Mouse (Mus musculus): ENCODE results near the gene Rap2c. TPM values are rescaled to one million over a fixed set of nuclear protein-coding genes. Genes with fewer than 3 reads are reported as not detected.

The Rap2c gene
- total RNA-seq (2021) (10 to 100 TPM; 19.4 to 22.2 TPM), polyA plus RNA-seq (2012; rRNA removed) (4.6 and 10.1 TPM in 2 replicates)
- long read RNA-seq, partial matches to known transcripts = 0 of 12 reads
- long read RNA-seq, other reads (novel, unspliced or antisense) = 10 of 12 reads

GRCm38 (mm10) chrX:51017851-51018785 is at the start of gene Rap2c:
Gene Rap2c, minus strand, starts transcription at chrX:51018018.
- WGBS = 12% methylated on average over 34 of the region's 92 CpGs
- DNase-seq = peak; percentile 63 to 75
- Histone ChIP-seq H3K27ac (peak within 1 kb of the TSS; percentile 95), H3K9ac (ENCODE audit: low read depth, low read length) (peak within 1 kb of the TSS; percentile 97), H3K27me3 (ENCODE audit: control insufficient read depth, insufficient read depth, low read length) (no peaks in the 10 kb centered on the region), H3K4me3 (peak within 1 kb of the TSS; percentile 66), H3K36me3 (ENCODE audit: control insufficient read depth, insufficient read depth, low read length) (peaks cover 2% of the 10 kb centered on the region), H3K79me2 (replicated peaks; ENCODE audit: control insufficient read depth, insufficient read depth, low read length) (no peaks in the 10 kb centered on the region), H3K4me1 (ENCODE audit: control insufficient read depth, insufficient read depth, low read length) (peaks cover 3% of the 10 kb centered on the region; the same call in 1 of the 2 replicates)
- TF ChIP-seq CTCF (IDR thresholded peaks at IDR 0.05) (no peak), EP300 (IDR thresholded peaks at IDR 0.05; ENCODE audit: insufficient read depth, low read depth, low read length) (no peak), POLR2A (IDR thresholded peaks at IDR 0.05; ENCODE audit: insufficient read depth, low read depth, low read length) (no peak)
- intact Hi-C loops (cut with DNase I) = loop anchor here (2.0 to 10.0 kb wide), 2 partner anchors 343 to 383 kb away; no protein-coding TSS in a partner anchor

DNA sequence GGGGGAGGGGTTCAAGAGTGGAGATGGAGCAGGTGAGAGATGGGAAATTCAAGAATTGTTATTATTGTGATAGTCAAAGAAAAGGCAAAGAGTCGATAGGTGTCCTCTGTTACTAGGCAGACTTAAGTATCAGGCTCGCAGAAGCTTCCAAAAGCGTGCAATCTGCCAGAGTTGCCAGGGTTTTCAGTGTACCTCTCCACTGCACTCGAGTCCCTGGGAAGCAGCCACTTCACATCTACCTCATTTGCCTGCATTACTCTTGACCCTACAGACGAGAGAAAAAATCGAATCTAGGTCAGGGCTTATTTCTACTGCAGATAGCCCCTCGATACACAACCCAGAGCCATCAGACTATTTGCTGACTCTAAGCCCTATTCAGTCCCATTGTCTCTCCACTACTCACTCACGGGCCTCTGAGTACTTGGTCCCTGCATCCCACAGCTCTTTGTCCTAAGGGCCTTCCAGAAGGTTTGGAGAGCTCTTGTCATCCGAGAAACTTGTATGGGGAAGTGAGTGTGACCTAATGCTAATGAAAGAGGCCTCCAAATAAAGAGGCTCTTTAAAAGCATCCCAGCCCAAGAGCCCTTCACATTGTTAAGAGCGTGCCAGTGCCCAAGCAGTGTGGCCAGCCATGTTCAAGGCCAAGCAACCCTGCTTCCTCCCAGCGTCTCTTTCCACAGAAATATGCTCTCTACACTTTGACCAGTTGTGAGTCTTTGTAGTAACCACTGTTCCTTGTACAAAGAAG is 48.9 kb upstream of the Rap2c start:
- H3K4me3 ChIP-seq = no peak overlapping the region
- 71% methylated on average over 11 of the region's 11 CpGs for WGBS
- no peak overlapping the region for H3K9ac ChIP-seq (ENCODE audit: low read depth, low read length)
- H3K4me1 ChIP-seq (ENCODE audit: control insufficient read depth, insufficient read depth, low read length) = no peaks in the 10 kb centered on the region
- no peak for DNase-seq
- H3K27me3 ChIP-seq (ENCODE audit: control insufficient read depth, insufficient read depth, low read length) = no peaks in the 10 kb centered on the region
- intact Hi-C loops (cut with DNase I) = loop anchor here (2.0 to 10.0 kb wide), 2 partner anchors 308 to 392 kb away; no protein-coding TSS in a partner anchor
- no peak for TF ChIP-seq CTCF (IDR thresholded peaks at IDR 0.05)
- TF ChIP-seq EP300 (IDR thresholded peaks at IDR 0.05; ENCODE audit: insufficient read depth, low read depth, low read length) = no peak
- no peak for TF ChIP-seq POLR2A (IDR thresholded peaks at IDR 0.05; ENCODE audit: insufficient read depth, low read depth, low read length)
- H3K27ac ChIP-seq = no peak overlapping the region
- no peaks in the 10 kb centered on the region for H3K36me3 ChIP-seq (ENCODE audit: control insufficient read depth, insufficient read depth, low read length)
- H3K79me2 ChIP-seq (replicated peaks; ENCODE audit: control insufficient read depth, insufficient read depth, low read length) = no peaks in the 10 kb centered on the region

- peak; percentile 28 to 47 for DNase-seq
- no peaks in the 10 kb centered on the region for H3K79me2 ChIP-seq (replicated peaks; ENCODE audit: control insufficient read depth, insufficient read depth, low read length)
- no peaks in the 10 kb centered on the region for H3K36me3 ChIP-seq (ENCODE audit: control insufficient read depth, insufficient read depth, low read length)
- H3K9ac ChIP-seq (ENCODE audit: low read depth, low read length) = no peak overlapping the region
- H3K4me1 ChIP-seq (ENCODE audit: control insufficient read depth, insufficient read depth, low read length) = no peaks in the 10 kb centered on the region
- intact Hi-C loops (cut with DNase I) = loop anchor here (2.0 to 10.0 kb wide), 2 partner anchors 309 to 391 kb away; no protein-coding TSS in a partner anchor
- TF ChIP-seq CTCF (IDR thresholded peaks at IDR 0.05) = peak; percentile 89
- TF ChIP-seq POLR2A (IDR thresholded peaks at IDR 0.05; ENCODE audit: insufficient read depth, low read depth, low read length) = no peak
- H3K27ac ChIP-seq = no peak overlapping the region
- 19% methylated on average over 6 of the region's 6 CpGs for WGBS
- H3K4me3 ChIP-seq = no peak overlapping the region
- no peaks in the 10 kb centered on the region for H3K27me3 ChIP-seq (ENCODE audit: control insufficient read depth, insufficient read depth, low read length)
Observed at GRCm38 (mm10) chrX:51065773-51066172, 48.0 kb upstream of the Rap2c start.

GRCm38 (mm10) chrX:51065158-51065664 is 47.4 kb upstream of the Rap2c start:
- H3K9ac ChIP-seq (ENCODE audit: low read depth, low read length) = no peak overlapping the region
- H3K27ac ChIP-seq = no peak overlapping the region
- TF ChIP-seq EP300 (IDR thresholded peaks at IDR 0.05; ENCODE audit: insufficient read depth, low read depth, low read length) (no peak), CTCF (IDR thresholded peaks at IDR 0.05) (no peak), POLR2A (IDR thresholded peaks at IDR 0.05; ENCODE audit: insufficient read depth, low read depth, low read length) (no peak)
- intact Hi-C loops (cut with DNase I) = loop anchor here (10.0 kb wide), 1 partner anchor 390 kb away; no protein-coding TSS in a partner anchor
- WGBS = 53% methylated on average over 6 of the region's 6 CpGs
- no peak overlapping the region for H3K4me3 ChIP-seq
- no peaks in the 10 kb centered on the region for H3K27me3 ChIP-seq (ENCODE audit: control insufficient read depth, insufficient read depth, low read length)
- H3K79me2 ChIP-seq (replicated peaks; ENCODE audit: control insufficient read depth, insufficient read depth, low read length) = no peaks in the 10 kb centered on the region
- DNase-seq = no peak
- no peaks in the 10 kb centered on the region for H3K36me3 ChIP-seq (ENCODE audit: control insufficient read depth, insufficient read depth, low read length)
- no peaks in the 10 kb centered on the region for H3K4me1 ChIP-seq (ENCODE audit: control insufficient read depth, insufficient read depth, low read length)

- Histone ChIP-seq H3K79me2 (replicated peaks; ENCODE audit: control insufficient read depth, insufficient read depth, low read length) (no peaks in the 10 kb centered on the region), H3K9ac (ENCODE audit: low read depth, low read length) (no peak overlapping the region), H3K27ac (no peak overlapping the region), H3K27me3 (ENCODE audit: control insufficient read depth, insufficient read depth, low read length) (no peaks in the 10 kb centered on the region), H3K4me3 (no peak overlapping the region), H3K4me1 (ENCODE audit: control insufficient read depth, insufficient read depth, low read length) (no peaks in the 10 kb centered on the region), H3K36me3 (ENCODE audit: control insufficient read depth, insufficient read depth, low read length) (no peaks in the 10 kb centered on the region)
- TF ChIP-seq EP300 (IDR thresholded peaks at IDR 0.05; ENCODE audit: insufficient read depth, low read depth, low read length) = no peak
- TF ChIP-seq POLR2A (IDR thresholded peaks at IDR 0.05; ENCODE audit: insufficient read depth, low read depth, low read length) = no peak
- no peak for TF ChIP-seq CTCF (IDR thresholded peaks at IDR 0.05)
- WGBS = 62% methylated on average over 4 of the region's 4 CpGs
- DNase-seq = no peak
- intact Hi-C loops (cut with DNase I) = loop anchor here (10.0 kb wide), 1 partner anchor 385 kb away; no protein-coding TSS in a partner anchor
Observed at GRCm38 (mm10) chrX:51060220-51060619, 42.4 kb upstream of the Rap2c start.

Measured in heart, adult 2 months (tissue).